Mouse (Mus musculus): ENCODE data around the gene Ebp. TPM values are rescaled to one million over a fixed set of nuclear protein-coding genes. Genes with fewer than 3 reads are reported as not detected.
A peak's percentile ranks its signal among the peaks of the same experiment; 100 is the strongest.

Ebp gene
- polyA plus RNA-seq, 1 experiment = 104 TPM

GRCm38 (mm10) chrX:8203105-8203504, 9.8 kb upstream of the Ebp start:
- no peak for DNase-seq
- Histone ChIP-seq H3K4me1 (ENCODE audit: control insufficient read depth, insufficient read depth, low read length) (peaks cover 2% of the 10 kb centered on the region; the same call in 1 of the 2 replicates), H3K4me3 (replicated peaks; ENCODE audit: extremely low read depth, low read depth, low read length) (no peak overlapping the region)
- TF ChIP-seq CTCF (IDR thresholded peaks at IDR 0.05; ENCODE audit: insufficient read depth, low read length) = no peak
- no peak for TF ChIP-seq POLR2A (IDR thresholded peaks at IDR 0.05; ENCODE audit: borderline replicate concordance, extremely low read depth, low read depth, low read length)
- WGBS = 80% methylated on average over 14 of the region's 14 CpGs

DNA sequence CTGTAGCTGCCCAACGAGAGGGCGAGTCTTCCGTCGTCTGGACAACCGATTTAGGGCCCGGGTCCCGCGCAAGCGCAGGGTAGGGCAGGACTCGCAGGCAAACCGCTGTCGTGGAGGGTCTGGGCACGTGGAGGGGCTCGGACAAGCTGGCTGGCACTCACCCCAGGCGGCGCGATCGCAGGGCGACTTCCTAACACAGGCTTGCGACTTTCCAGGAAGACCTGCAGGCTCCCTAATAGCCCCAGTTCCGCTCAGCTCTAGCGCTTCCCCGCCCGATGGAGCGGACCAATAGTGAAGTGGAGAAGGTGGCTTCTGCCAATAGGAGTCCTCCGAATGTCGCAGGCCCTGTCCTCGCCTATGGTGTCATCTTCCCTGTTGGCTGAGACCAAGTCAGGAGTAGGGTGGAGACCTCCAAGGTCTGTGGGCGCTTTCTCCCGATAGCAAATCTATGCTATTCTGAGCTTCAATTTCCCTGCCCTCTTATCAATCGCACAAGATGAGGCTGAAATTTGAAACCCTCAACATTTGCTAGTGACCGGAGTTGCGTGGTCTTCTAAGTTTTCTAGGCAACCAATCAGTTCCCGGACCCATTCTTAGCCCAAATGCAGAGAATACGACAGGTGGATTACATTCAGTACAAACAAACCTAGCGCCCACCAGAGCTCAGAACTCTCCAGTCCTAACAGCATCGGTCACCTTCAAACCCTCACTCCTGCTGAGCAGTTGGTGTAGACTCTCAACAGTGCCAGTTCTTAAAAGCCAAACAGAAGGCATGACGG, 483 bp downstream of the Ebp start:
- no peaks in the 10 kb centered on the region; the same call in 1 of the 2 replicates for H3K4me1 ChIP-seq (ENCODE audit: control insufficient read depth, insufficient read depth, low read length)
- peak; percentile 79 for TF ChIP-seq POLR2A (IDR thresholded peaks at IDR 0.05; ENCODE audit: borderline replicate concordance, extremely low read depth, low read depth, low read length)
- no peak for TF ChIP-seq CTCF (IDR thresholded peaks at IDR 0.05; ENCODE audit: insufficient read depth, low read length)
- WGBS = 26% methylated on average over 38 of the region's 38 CpGs
- peak; percentile 55 for DNase-seq
- H3K4me3 ChIP-seq (replicated peaks; ENCODE audit: extremely low read depth, low read depth, low read length) = peak overlapping the region; percentile 94

DNA sequence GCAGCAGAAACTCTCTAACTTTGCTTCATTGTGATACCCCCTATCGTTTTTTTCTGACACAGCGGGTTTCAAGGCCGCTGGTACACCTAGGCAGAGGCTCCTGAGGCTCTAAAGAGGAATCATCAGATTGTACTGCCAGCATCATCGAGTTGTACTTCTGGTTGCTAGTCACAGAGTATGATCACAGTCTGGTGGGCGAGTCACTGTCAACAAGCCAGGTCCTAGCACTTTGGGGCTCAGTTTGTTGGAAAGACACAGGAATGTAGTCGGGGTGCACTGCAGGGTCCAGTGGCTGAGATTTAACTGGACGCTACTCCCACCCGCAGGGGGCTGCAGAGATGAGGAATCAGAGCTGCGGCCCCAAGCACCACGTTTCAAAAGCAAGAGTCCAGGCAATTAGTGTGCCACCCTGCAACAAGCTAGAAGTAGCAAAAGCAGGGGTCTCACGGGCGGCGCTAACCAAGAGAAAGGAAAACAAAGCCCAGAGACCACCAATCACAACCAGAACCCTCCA, 1.1 kb downstream of the Ebp start:
- TF ChIP-seq POLR2A (IDR thresholded peaks at IDR 0.05; ENCODE audit: borderline replicate concordance, extremely low read depth, low read depth, low read length) (no peak), CTCF (IDR thresholded peaks at IDR 0.05; ENCODE audit: insufficient read depth, low read length) (no peak)
- no peaks in the 10 kb centered on the region; the same call in 1 of the 2 replicates for H3K4me1 ChIP-seq (ENCODE audit: control insufficient read depth, insufficient read depth, low read length)
- DNase-seq = no peak
- WGBS = 20% methylated on average over 13 of the region's 13 CpGs
- H3K4me3 ChIP-seq (replicated peaks; ENCODE audit: extremely low read depth, low read depth, low read length) = peak overlapping the region; percentile 94

DNA sequence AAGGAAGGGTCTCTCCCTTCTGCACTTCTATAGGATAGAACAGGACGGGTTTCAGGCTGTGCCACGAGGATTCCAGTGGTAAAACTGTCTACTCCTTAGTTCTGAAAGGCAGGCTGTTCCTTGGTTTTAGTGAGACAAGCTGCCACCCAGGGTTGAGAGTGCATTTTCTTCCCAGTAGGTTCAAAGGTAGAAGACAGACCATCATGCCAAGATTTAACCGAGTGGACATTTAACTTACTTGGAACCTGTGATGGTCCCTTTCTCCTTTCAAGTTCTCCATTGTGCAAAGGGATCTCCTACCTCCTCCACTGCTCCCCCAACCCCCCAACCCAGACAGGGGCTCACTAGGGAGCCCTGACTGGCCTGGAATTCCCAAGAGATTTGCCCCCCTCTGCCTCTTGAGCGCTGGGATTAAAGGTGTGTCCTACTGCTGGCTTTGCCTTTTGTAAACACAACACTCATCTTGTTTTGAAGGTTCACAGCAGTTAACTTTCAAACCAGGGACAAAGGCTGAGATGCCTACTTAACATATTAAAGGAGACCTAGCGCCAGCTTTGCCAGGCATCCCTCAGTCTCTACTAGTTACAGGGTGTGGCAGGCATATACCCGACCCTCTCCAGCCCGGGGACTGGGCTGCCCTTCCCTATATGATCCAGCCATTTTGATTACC, 10.3 kb downstream of the Ebp start:
- H3K4me1 ChIP-seq (ENCODE audit: control insufficient read depth, insufficient read depth, low read length) = no peaks in the 10 kb centered on the region
- WGBS = 24% methylated on average over 7 of the region's 7 CpGs
- TF ChIP-seq CTCF (IDR thresholded peaks at IDR 0.05; ENCODE audit: insufficient read depth, low read length) = no peak
- no peak for TF ChIP-seq POLR2A (IDR thresholded peaks at IDR 0.05; ENCODE audit: borderline replicate concordance, extremely low read depth, low read depth, low read length)
- H3K4me3 ChIP-seq (replicated peaks; ENCODE audit: extremely low read depth, low read depth, low read length) = no peak overlapping the region
- DNase-seq = no peak

GRCm38 (mm10) chrX:8179646-8180045, 13.7 kb downstream of the Ebp start:
- no peak overlapping the region for H3K4me3 ChIP-seq (replicated peaks; ENCODE audit: extremely low read depth, low read depth, low read length)
- TF ChIP-seq CTCF (IDR thresholded peaks at IDR 0.05; ENCODE audit: insufficient read depth, low read length) (no peak), POLR2A (IDR thresholded peaks at IDR 0.05; ENCODE audit: borderline replicate concordance, extremely low read depth, low read depth, low read length) (no peak)
- no peaks in the 10 kb centered on the region for H3K4me1 ChIP-seq (ENCODE audit: control insufficient read depth, insufficient read depth, low read length)
- no peak for DNase-seq
- 84% methylated on average over 5 of the region's 5 CpGs for WGBS

- Histone ChIP-seq H3K4me1 (ENCODE audit: control insufficient read depth, insufficient read depth, low read length) (no peaks in the 10 kb centered on the region; the same call in 1 of the 2 replicates), H3K4me3 (replicated peaks; ENCODE audit: extremely low read depth, low read depth, low read length) (no peak overlapping the region)
- TF ChIP-seq POLR2A (IDR thresholded peaks at IDR 0.05; ENCODE audit: borderline replicate concordance, extremely low read depth, low read depth, low read length) = no peak
- TF ChIP-seq CTCF (IDR thresholded peaks at IDR 0.05; ENCODE audit: insufficient read depth, low read length) = no peak
- no peak for DNase-seq
- 94% methylated on average over 2 of the region's 2 CpGs for WGBS
Measured at GRCm38 (mm10) chrX:8178871-8179270, 14.4 kb downstream of the Ebp start.

DNA sequence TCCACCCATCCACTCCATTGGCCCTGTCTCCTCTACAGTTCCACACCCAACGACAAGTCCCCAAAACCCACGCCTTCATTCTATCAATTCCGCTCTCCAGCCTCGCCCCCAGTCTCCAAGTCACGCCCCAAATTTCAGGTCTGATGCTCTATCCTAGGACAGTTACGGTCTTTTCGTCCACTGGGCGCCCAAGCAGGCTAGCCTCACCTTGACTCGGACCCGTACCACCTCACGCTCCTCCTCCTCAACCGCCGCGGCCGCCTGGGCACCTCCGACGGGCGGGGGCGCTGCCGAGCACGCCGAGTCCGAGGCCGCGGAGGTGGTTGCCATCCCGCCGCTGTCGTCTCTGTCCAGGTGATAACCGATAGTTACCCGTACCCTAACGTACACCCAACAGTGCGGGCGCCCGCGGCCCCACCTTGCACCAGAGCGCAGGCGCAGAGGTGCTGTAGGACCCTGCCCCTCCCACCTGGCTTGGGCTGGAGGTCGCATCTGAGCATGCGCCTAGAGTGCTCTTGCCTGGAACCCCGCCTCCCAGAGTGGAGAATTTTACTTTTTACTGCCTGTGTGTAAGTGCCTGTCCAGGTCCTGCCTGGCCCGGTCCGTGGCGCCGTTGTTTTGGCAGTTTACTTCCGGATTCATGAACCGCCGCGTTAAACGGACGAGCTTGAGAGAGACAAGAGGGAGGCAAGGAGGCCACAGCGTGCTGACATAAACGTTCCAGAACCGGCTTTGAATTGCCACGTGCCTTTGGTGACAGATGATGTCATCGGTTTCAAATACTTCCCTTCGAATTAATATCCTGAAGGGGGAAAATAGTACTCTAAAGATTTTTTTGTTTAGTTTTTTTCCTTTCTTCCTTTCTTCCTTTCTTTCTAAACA, 17.6 kb downstream of the Ebp start, which contains the start of gene Tbc1d25:
Tbc1d25 (minus strand) TSS at position 678 of the 882 bp plus-strand sequence.
- peak within 1 kb of the TSS; percentile 86 for H3K4me3 ChIP-seq (replicated peaks; ENCODE audit: extremely low read depth, low read depth, low read length)
- TF ChIP-seq CTCF (IDR thresholded peaks at IDR 0.05; ENCODE audit: insufficient read depth, low read length) (no peak), POLR2A (IDR thresholded peaks at IDR 0.05; ENCODE audit: borderline replicate concordance, extremely low read depth, low read depth, low read length) (peak; percentile 65; the same call in 1 of the 2 replicates)
- DNase-seq = peak; percentile 76

GRCm38 (mm10) chrX:8175169-8175503, 18.2 kb downstream of the Ebp start:
- 17% methylated on average over 4 of the region's 4 CpGs for WGBS

More for the DNA sequence above, 17.6 kb downstream of the Ebp start, which contains the start of gene Tbc1d25:
- 21% methylated on average over 56 of the region's 56 CpGs for WGBS
- no peaks in the 10 kb centered on the region; the same call in 1 of the 2 replicates for H3K4me1 ChIP-seq (ENCODE audit: control insufficient read depth, insufficient read depth, low read length)

More at GRCm38 (mm10) chrX:8175169-8175503, 18.2 kb downstream of the Ebp start:
- Histone ChIP-seq H3K4me1 (ENCODE audit: control insufficient read depth, insufficient read depth, low read length) (no peaks in the 10 kb centered on the region; the same call in 1 of the 2 replicates), H3K4me3 (replicated peaks; ENCODE audit: extremely low read depth, low read depth, low read length) (peak overlapping the region; percentile 86)
- no peak for DNase-seq
- TF ChIP-seq POLR2A (IDR thresholded peaks at IDR 0.05; ENCODE audit: borderline replicate concordance, extremely low read depth, low read depth, low read length) = no peak
- TF ChIP-seq CTCF (IDR thresholded peaks at IDR 0.05; ENCODE audit: insufficient read depth, low read length) = no peak

Measured in lung, adult 2 months (tissue).